Mouse (Mus musculus) limb, embryonic 12.5 days (tissue): ENCODE results near the gene Wfdc1. TPM values are rescaled to one million over a fixed set of nuclear protein-coding genes. Genes with fewer than 3 reads are reported as not detected.

ENCODE experiments used
- ATAC-seq: fragments of 200-750 bp; cut with Nextera tagmentation; 2 replicates; pipeline ENCODE4 v1.8.0; 2017; ENCODE audit warnings: low read depth, moderate TSS enrichment; ENCODE audit not compliant: insufficient number of reproducible peaks, insufficient read depth, low FRiP score, low TSS enrichment
- H3K27ac ChIP-seq: fragments of 300-500 bp; sonication (generic); 2 replicates; pipeline ENCODE4 v1.5.1; 2016; ENCODE audit warnings: mild to moderate bottlenecking, moderate library complexity
- H3K27me3 ChIP-seq: fragments of 300-500 bp; sonication (generic); 2 replicates; pipeline ENCODE4 v1.6.1; 2016; ENCODE audit warnings: mild to moderate bottlenecking, moderate library complexity
- H3K36me3 ChIP-seq: fragments of 300-500 bp; sonication (generic); 2 replicates; pipeline ENCODE4 v1.6.1; 2016; ENCODE audit warnings: mild to moderate bottlenecking, moderate library complexity
- H3K4me1 ChIP-seq: fragments of 300-500 bp; sonication (generic); replicated peaks from 2 replicates; pipeline ENCODE4 v1.6.1; 2016
- H3K4me2 ChIP-seq: fragments of 300-500 bp; sonication (generic); 2 replicates; pipeline ENCODE4 v1.6.1; 2016; ENCODE audit warnings: mild to moderate bottlenecking, moderate library complexity
- H3K4me3 ChIP-seq: fragments of 300-500 bp; sonication (generic); replicated peaks from 2 replicates; pipeline ENCODE4 v1.5.1; 2016; ENCODE audit warnings: mild to moderate bottlenecking
- H3K9ac ChIP-seq: fragments of 300-500 bp; sonication (generic); replicated peaks from 2 replicates; pipeline ENCODE4 v1.6.1; 2016; ENCODE audit warnings: mild to moderate bottlenecking, moderate library complexity
- H3K9me3 ChIP-seq: fragments of 300-500 bp; sonication (generic); 2 replicates; pipeline ENCODE4 v1.6.1; 2016; ENCODE audit warnings: mild to moderate bottlenecking, moderate library complexity
- WGBS: fragments of 180-500 bp; shearing (Covaris S2); methylation state at CpG from one replicate; pipeline ENCODE4 v1.1.7; 2016; 5-methylcytosine and 5-hydroxymethylcytosine counted together
- polyA plus RNA-seq: library from polyadenylated mRNA; unstranded; fragments of >200 nt; fragmentation: Nextera tagmentation; extraction: Ambion mirVana; gene quantifications from 2 replicates; pipeline ENCODE4 v1.2.1, GENCODE M21; 2016

Gene Wfdc1
- polyA plus RNA-seq = 0.15 TPM in 1 of 2 replicates, not detected in the other

- no peak for ATAC-seq
- 18% methylated on average over 14 of the region's 14 CpGs for WGBS
- Histone ChIP-seq H3K9me3 (no peaks in the 10 kb centered on the region), H3K4me1 (peaks cover 4% of the 10 kb centered on the region), H3K4me2 (no peak within 1 kb of the TSS), H3K27ac (no peak within 1 kb of the TSS), H3K4me3 (no peak within 1 kb of the TSS), H3K36me3 (no peaks in the 10 kb centered on the region), H3K27me3 (peaks cover 20% of the 10 kb centered on the region), H3K9ac (no peak within 1 kb of the TSS)
Observed at GRCm38 (mm10) chr8:119666219-119666951, at the start of gene Wfdc1. Gene Wfdc1 (plus strand): TSS chr8:119666365.

- H3K4me1 ChIP-seq = no peaks in the 10 kb centered on the region
- H3K9ac ChIP-seq = no peak overlapping the region
- H3K27me3 ChIP-seq = 0 out of 2 replicates have a peak, but pooled peaks cover 7% of the 10 kb centered on the region
- no peak overlapping the region for H3K4me2 ChIP-seq
- H3K27ac ChIP-seq = no peak overlapping the region
- H3K4me3 ChIP-seq = no peak overlapping the region
- 90% methylated on average over 4 of the region's 4 CpGs for WGBS
- no peaks in the 10 kb centered on the region for H3K36me3 ChIP-seq
- no peak for ATAC-seq
- no peaks in the 10 kb centered on the region for H3K9me3 ChIP-seq
Observed at GRCm38 (mm10) chr8:119616811-119617210, 49.4 kb upstream of the Wfdc1 start.

- no peak overlapping the region for H3K4me3 ChIP-seq
- no peak overlapping the region for H3K27ac ChIP-seq
- 0 out of 2 replicates have a peak, but pooled peaks cover 7% of the 10 kb centered on the region for H3K27me3 ChIP-seq
- no peak overlapping the region for H3K4me2 ChIP-seq
- no peaks in the 10 kb centered on the region for H3K9me3 ChIP-seq
- 86% methylated on average over 5 of the region's 5 CpGs for WGBS
- no peaks in the 10 kb centered on the region for H3K4me1 ChIP-seq
- ATAC-seq = no peak
- H3K9ac ChIP-seq = no peak overlapping the region
- H3K36me3 ChIP-seq = no peaks in the 10 kb centered on the region
Observed at GRCm38 (mm10) chr8:119617586-119617985, 48.6 kb upstream of the Wfdc1 start.

GRCm38 (mm10) chr8:119618887-119619286 lies 47.3 kb upstream of the Wfdc1 start:
- WGBS = 74% methylated on average over 5 of the region's 5 CpGs
- Histone ChIP-seq H3K9ac (no peak overlapping the region), H3K4me3 (no peak overlapping the region), H3K4me2 (no peak overlapping the region), H3K4me1 (no peaks in the 10 kb centered on the region), H3K27me3 (0 out of 2 replicates have a peak, but pooled peaks cover 6% of the 10 kb centered on the region), H3K36me3 (no peaks in the 10 kb centered on the region), H3K9me3 (no peaks in the 10 kb centered on the region), H3K27ac (no peak overlapping the region)
- ATAC-seq = no peak

GRCm38 (mm10) chr8:119620116-119620840 lies 45.9 kb upstream of the Wfdc1 start:
- Histone ChIP-seq H3K36me3 (no peaks in the 10 kb centered on the region), H3K4me1 (no peaks in the 10 kb centered on the region), H3K27ac (no peak overlapping the region), H3K9ac (no peak overlapping the region), H3K4me2 (no peak overlapping the region), H3K4me3 (no peak overlapping the region), H3K9me3 (no peaks in the 10 kb centered on the region), H3K27me3 (no peaks in the 10 kb centered on the region)
- no peak for ATAC-seq
- WGBS = 76% methylated on average over 6 of the region's 6 CpGs

GRCm38 (mm10) chr8:119620848-119621465 lies 45.2 kb upstream of the Wfdc1 start:
- Histone ChIP-seq H3K4me3 (no peak overlapping the region), H3K27ac (no peak overlapping the region), H3K36me3 (no peaks in the 10 kb centered on the region), H3K9me3 (no peaks in the 10 kb centered on the region), H3K27me3 (no peaks in the 10 kb centered on the region), H3K9ac (no peak overlapping the region), H3K4me2 (no peak overlapping the region), H3K4me1 (no peaks in the 10 kb centered on the region)
- 85% methylated on average over 14 of the region's 14 CpGs for WGBS
- ATAC-seq = no peak

GRCm38 (mm10) chr8:119622555-119622954 lies 43.6 kb upstream of the Wfdc1 start:
- Histone ChIP-seq H3K4me1 (peaks cover 1% of the 10 kb centered on the region), H3K27me3 (no peaks in the 10 kb centered on the region), H3K4me2 (no peak overlapping the region), H3K36me3 (no peaks in the 10 kb centered on the region), H3K9ac (no peak overlapping the region), H3K9me3 (no peaks in the 10 kb centered on the region), H3K4me3 (no peak overlapping the region), H3K27ac (no peak overlapping the region)
- ATAC-seq = no peak
- WGBS = 34% methylated on average over 4 of the region's 4 CpGs

- ATAC-seq = no peak
- H3K27ac ChIP-seq = no peak overlapping the region
- 89% methylated on average over 8 of the region's 8 CpGs for WGBS
- no peaks in the 10 kb centered on the region for H3K27me3 ChIP-seq
- H3K9me3 ChIP-seq = no peaks in the 10 kb centered on the region
- H3K36me3 ChIP-seq = no peaks in the 10 kb centered on the region
- H3K4me3 ChIP-seq = no peak overlapping the region
- peaks cover 6% of the 10 kb centered on the region for H3K4me1 ChIP-seq
- no peak overlapping the region for H3K4me2 ChIP-seq
- H3K9ac ChIP-seq = no peak overlapping the region
Observed at GRCm38 (mm10) chr8:119623061-119623460, 43.1 kb upstream of the Wfdc1 start.

GRCm38 (mm10) chr8:119623744-119624143 lies 42.4 kb upstream of the Wfdc1 start:
- H3K9ac ChIP-seq = no peak overlapping the region
- 76% methylated on average over 1 of the region's 1 CpGs for WGBS
- H3K27ac ChIP-seq = no peak overlapping the region
- no peaks in the 10 kb centered on the region for H3K36me3 ChIP-seq
- H3K27me3 ChIP-seq = no peaks in the 10 kb centered on the region
- H3K9me3 ChIP-seq = no peaks in the 10 kb centered on the region
- H3K4me1 ChIP-seq = peaks cover 8% of the 10 kb centered on the region
- no peak overlapping the region for H3K4me2 ChIP-seq
- ATAC-seq = no peak
- H3K4me3 ChIP-seq = no peak overlapping the region

- H3K9me3 ChIP-seq = no peaks in the 10 kb centered on the region
- H3K27ac ChIP-seq = no peak overlapping the region
- ATAC-seq = no peak
- no peaks in the 10 kb centered on the region for H3K36me3 ChIP-seq
- H3K9ac ChIP-seq = no peak overlapping the region
- no peak overlapping the region for H3K4me3 ChIP-seq
- 92% methylated on average over 7 of the region's 7 CpGs for WGBS
- H3K4me2 ChIP-seq = no peak overlapping the region
- no peaks in the 10 kb centered on the region for H3K27me3 ChIP-seq
- peaks cover 8% of the 10 kb centered on the region for H3K4me1 ChIP-seq
Observed at GRCm38 (mm10) chr8:119624916-119625315, 41.2 kb upstream of the Wfdc1 start.

GRCm38 (mm10) chr8:119625788-119626187 lies 40.4 kb upstream of the Wfdc1 start:
- H3K27ac ChIP-seq = no peak overlapping the region
- H3K9ac ChIP-seq = no peak overlapping the region
- H3K36me3 ChIP-seq = no peaks in the 10 kb centered on the region
- 83% methylated on average over 22 of the region's 22 CpGs for WGBS
- H3K27me3 ChIP-seq = no peaks in the 10 kb centered on the region
- peaks cover 8% of the 10 kb centered on the region for H3K4me1 ChIP-seq
- no peak for ATAC-seq
- no peak overlapping the region for H3K4me3 ChIP-seq
- no peaks in the 10 kb centered on the region for H3K9me3 ChIP-seq
- H3K4me2 ChIP-seq = no peak overlapping the region
